Mouse (Mus musculus): ENCODE results near the gene Phf20.

- no peak for TF ChIP-seq CTCF (IDR thresholded peaks at IDR 0.05; ENCODE audit: borderline replicate concordance, extremely low read depth, insufficient read depth, insufficient read length)
- TF ChIP-seq POLR2A (IDR thresholded peaks at IDR 0.05; ENCODE audit: borderline replicate concordance, extremely low read depth, insufficient read depth, insufficient read length, poor library complexity, severe bottlenecking): no peak
Observed at GRCm38 (mm10) chr2:156202848-156203437, 6.7 kb downstream of the Phf20 start.

All from brain, embryonic 14.5 days (tissue).